Mouse (Mus musculus) G1E (cell line): ENCODE data around the gene Il25. TPM values are rescaled to one million over a fixed set of nuclear protein-coding genes. Genes with fewer than 3 reads are reported as not detected.
"Not testable (repeated sequence)": the region's sequence is repeated elsewhere in the genome, so short reads cannot be mapped to it uniquely, and the experiment has no call there.

Experiments used
- ATAC-seq: 2 replicates; pipeline ENCODE4 v1.8.0; 2016; ENCODE audit warnings: mild to moderate bottlenecking; ENCODE audit not compliant: insufficient number of reproducible peaks, poor library complexity, low FRiP score, severe bottlenecking; ENCODE audit errors: extremely low read depth
- DNase-seq: peaks from one replicate; pipeline ENCODE4 v3.0.0; 2012; ENCODE audit warnings: low spot score
- H3K27me3 ChIP-seq: 2 replicates; pipeline ENCODE4 v1.6.1; 2012; ENCODE audit warnings: mild to moderate bottlenecking, low read length, inconsistent platforms; ENCODE audit not compliant: insufficient read depth
- H3K36me3 ChIP-seq: replicated peaks from 2 replicates; pipeline ENCODE3; 2012; ENCODE audit warnings: mild to moderate bottlenecking, inconsistent platforms
- H3K4me1 ChIP-seq: 2 replicates; pipeline ENCODE4 v1.6.1; 2012; ENCODE audit warnings: low read depth, low read length, inconsistent platforms, mixed read lengths; ENCODE audit not compliant: insufficient read depth
- H3K4me3 ChIP-seq: 2 replicates; pipeline ENCODE4 v1.5.1; 2012; ENCODE audit warnings: low read depth, mild to moderate bottlenecking, inconsistent platforms, low read length, moderate library complexity, mixed read lengths
- H3K9me3 ChIP-seq: replicated peaks from 2 replicates; pipeline ENCODE4 v1.6.1; 2012; ENCODE audit warnings: inconsistent platforms
- CTCF ChIP-seq: IDR thresholded peaks from 2 replicates; pipeline ENCODE4 v1.5.1; 2012; ENCODE audit warnings: low read depth, low read length, inconsistent platforms, mixed read lengths
- GATA1 ChIP-seq: IDR thresholded peaks from 2 replicates; pipeline ENCODE4 v1.6.1; 2012; ENCODE audit warnings: borderline replicate concordance, low read length, inconsistent platforms, mixed read lengths
- GATA2 ChIP-seq: IDR thresholded peaks from 2 replicates; pipeline ENCODE4 v1.6.1; 2012; ENCODE audit warnings: low read depth, low read length, inconsistent platforms, borderline replicate concordance
- POLR2AphosphoS5 ChIP-seq: IDR thresholded peaks from 2 replicates; pipeline ENCODE4 v1.6.1; 2012; ENCODE audit warnings: low read depth, low read length, inconsistent platforms; ENCODE audit not compliant: insufficient replicate concordance
- TAL1 ChIP-seq: conservative IDR thresholded peaks from 2 replicates; pipeline ENCODE4 v1.6.1; 2012; ENCODE audit warnings: low read depth, low read length, inconsistent platforms, mixed read lengths
- polyA plus RNA-seq: library from polyadenylated mRNA; stranded (reverse); fragments of >175 nt; gene quantifications from 2 replicates; pipeline ENCODE4 v1.2.3, GENCODE M21; 2012
- total RNA-seq, 2 experiments: library from RNA; stranded (forward) in 1 of 2; stranded (reverse) in 1 of 2; fragments of 200-1000 nt in 1 of 2; fragments of >200 nt in 1 of 2; fragmentation: Nextera tagmentation in 1 of 2; gene quantifications; 2 replicates each; pipeline ENCODE4 v1.2.3; 2014 to 2017

Il25 gene
- total and polyA plus RNA-seq, 3 experiments, result not detected

GRCm38 (mm10) chr14:54958503-54958902 lies 26.0 kb downstream of the Il25 start:
- H3K36me3 ChIP-seq, result no peaks in the 10 kb centered on the region

GRCm38 (mm10) chr14:54959197-54959596 lies 26.7 kb downstream of the Il25 start:
- Histone ChIP-seq H3K4me3 (no peak overlapping the region), H3K9me3 (no peaks in the 10 kb centered on the region), H3K4me1 (no peaks in the 10 kb centered on the region), H3K27me3 (peaks cover 25% of the 10 kb centered on the region), H3K36me3 (no peaks in the 10 kb centered on the region)
- DNase-seq (no peak), ATAC-seq (no peak)
- no peak for TF ChIP-seq GATA1
- TF ChIP-seq GATA2, result no peak
- TF ChIP-seq CTCF, result no peak
- no peak for TF ChIP-seq POLR2AphosphoS5
- TF ChIP-seq TAL1, result no peak

More at GRCm38 (mm10) chr14:54958503-54958902, 26.0 kb downstream of the Il25 start:
- TF ChIP-seq GATA2 (no peak), POLR2AphosphoS5 (no peak), TAL1 (no peak), CTCF (no peak), GATA1 (no peak)
- no peaks in the 10 kb centered on the region for H3K9me3 ChIP-seq
- no peaks in the 10 kb centered on the region for H3K4me1 ChIP-seq
- peaks cover 20% of the 10 kb centered on the region for H3K27me3 ChIP-seq
- ATAC-seq (no peak), DNase-seq (no peak)
- no peak overlapping the region for H3K4me3 ChIP-seq

- not testable (repeated sequence) for H3K4me3 ChIP-seq, ATAC-seq, DNase-seq, H3K4me1 ChIP-seq, H3K36me3 ChIP-seq, H3K9me3 ChIP-seq
- peaks cover 25% of the 10 kb centered on the region for H3K27me3 ChIP-seq
Observed at GRCm38 (mm10) chr14:54959853-54960613, 27.5 kb downstream of the Il25 start.

GRCm38 (mm10) chr14:54960769-54961168 lies 28.3 kb downstream of the Il25 start:
- H3K4me1 ChIP-seq, result no peaks in the 10 kb centered on the region
- H3K27me3 ChIP-seq, result peaks cover 25% of the 10 kb centered on the region
- DNase-seq (no peak), ATAC-seq (no peak)
- H3K4me3 ChIP-seq, result no peak overlapping the region
- no peak for TF ChIP-seq POLR2AphosphoS5
- TF ChIP-seq TAL1, result no peak
- no peak for TF ChIP-seq GATA1
- no peak for TF ChIP-seq GATA2
- no peak for TF ChIP-seq CTCF
- no peaks in the 10 kb centered on the region for H3K9me3 ChIP-seq
- H3K36me3 ChIP-seq, result no peaks in the 10 kb centered on the region

- no peaks in the 10 kb centered on the region for H3K4me1 ChIP-seq
- ATAC-seq (no peak), DNase-seq (no peak)
- H3K9me3 ChIP-seq, result no peaks in the 10 kb centered on the region
- no peaks in the 10 kb centered on the region for H3K36me3 ChIP-seq
- no peak for TF ChIP-seq CTCF
- TF ChIP-seq GATA1, result no peak
- no peak for TF ChIP-seq POLR2AphosphoS5
- no peak for TF ChIP-seq GATA2
- no peak for TF ChIP-seq TAL1
- no peak overlapping the region for H3K4me3 ChIP-seq
- H3K27me3 ChIP-seq, result peaks cover 27% of the 10 kb centered on the region
Observed at GRCm38 (mm10) chr14:54961487-54961886, 29.0 kb downstream of the Il25 start.

- no peak for ATAC-seq
- Histone ChIP-seq H3K27me3 (peaks cover 27% of the 10 kb centered on the region), H3K4me1 (no peaks in the 10 kb centered on the region)
Observed at GRCm38 (mm10) chr14:54962714-54963113, 30.2 kb downstream of the Il25 start.

GRCm38 (mm10) chr14:54963727-54964126 lies 31.2 kb downstream of the Il25 start:
- ATAC-seq (no peak), DNase-seq (no peak)
- H3K27me3 ChIP-seq, result peaks cover 25% of the 10 kb centered on the region
- H3K36me3 ChIP-seq, result no peaks in the 10 kb centered on the region
- no peak for TF ChIP-seq GATA2
- no peaks in the 10 kb centered on the region for H3K9me3 ChIP-seq
- H3K4me3 ChIP-seq, result no peak overlapping the region
- H3K4me1 ChIP-seq, result no peaks in the 10 kb centered on the region

More at GRCm38 (mm10) chr14:54962714-54963113, 30.2 kb downstream of the Il25 start:
- DNase-seq, result no peak
- TF ChIP-seq CTCF, result no peak
- no peak for TF ChIP-seq GATA2
- no peaks in the 10 kb centered on the region for H3K9me3 ChIP-seq
- no peaks in the 10 kb centered on the region for H3K36me3 ChIP-seq
- H3K4me3 ChIP-seq, result no peak overlapping the region
